Mouse (Mus musculus): ENCODE measurements at regions not wholly inside any gene's neighbourhood (a gene's known extent, or its start where the extent isn't known, plus 50 kb on each side); places are given as distances from the start of the nearest gene placed in this dataset.
A peak's percentile ranks its signal among the peaks of the same experiment; 100 is the strongest.

GRCm38 (mm10) chr7:82047456-82047855, 55.4 kb upstream of the Bnc1 start:
- Histone ChIP-seq H3K27ac (no peak overlapping the region), H3K4me3 (replicated peaks) (no peak overlapping the region), H3K36me3 (no peaks in the 10 kb centered on the region), H3K4me1 (replicated peaks) (peaks cover 17% of the 10 kb centered on the region), H3K9me3 (no peaks in the 10 kb centered on the region), H3K27me3 (no peaks in the 10 kb centered on the region), H3K4me2 (no peak overlapping the region), H3K9ac (replicated peaks) (no peak overlapping the region)
- WGBS, result 63% methylated on average over 5 of the region's 5 CpGs
- ATAC-seq (ENCODE audit: insufficient number of reproducible peaks, insufficient read depth, low FRiP score, low TSS enrichment, low read depth), result no peak

GRCm38 (mm10) chr7:82053411-82053810, 61.3 kb upstream of the Bnc1 start:
- Histone ChIP-seq H3K4me2 (no peak overlapping the region), H3K9me3 (no peaks in the 10 kb centered on the region)
- 78% methylated on average over 4 of the region's 4 CpGs for WGBS

GRCm38 (mm10) chr7:82056551-82057230, 64.6 kb upstream of the Bnc1 start:
- peaks cover 11% of the 10 kb centered on the region; the same call in 1 of the 2 replicates for H3K4me1 ChIP-seq (replicated peaks)
- no peak overlapping the region for H3K27ac ChIP-seq
- no peak for ATAC-seq (ENCODE audit: insufficient number of reproducible peaks, insufficient read depth, low FRiP score, low TSS enrichment, low read depth)
- no peaks in the 10 kb centered on the region for H3K36me3 ChIP-seq
- H3K9ac ChIP-seq (replicated peaks), result 0 out of 2 replicates have a peak overlapping the region, but pooled peaks have one; percentile 1
- 0 out of 2 replicates have a peak, but pooled peaks cover 2% of the 10 kb centered on the region for H3K27me3 ChIP-seq
- peak overlapping the region; percentile 49 for H3K4me2 ChIP-seq
- 0 out of 2 replicates have a peak overlapping the region, but pooled peaks have one; percentile 8 for H3K4me3 ChIP-seq (replicated peaks)
- H3K9me3 ChIP-seq, result no peaks in the 10 kb centered on the region
- WGBS, result 2% methylated on average over 21 of the region's 21 CpGs

More at GRCm38 (mm10) chr7:82053411-82053810, 61.3 kb upstream of the Bnc1 start:
- Histone ChIP-seq H3K27me3 (0 out of 2 replicates have a peak, but pooled peaks cover 2% of the 10 kb centered on the region), H3K4me3 (replicated peaks) (no peak overlapping the region), H3K4me1 (replicated peaks) (peaks cover 14% of the 10 kb centered on the region; the same call in 1 of the 2 replicates), H3K9ac (replicated peaks) (no peak overlapping the region), H3K27ac (no peak overlapping the region), H3K36me3 (no peaks in the 10 kb centered on the region)
- no peak for ATAC-seq (ENCODE audit: insufficient number of reproducible peaks, insufficient read depth, low FRiP score, low TSS enrichment, low read depth)

GRCm38 (mm10) chr7:82063407-82063806, 71.3 kb upstream of the Bnc1 start:
- Histone ChIP-seq H3K4me3 (replicated peaks) (no peak overlapping the region), H3K27ac (no peak overlapping the region), H3K27me3 (no peaks in the 10 kb centered on the region), H3K9ac (replicated peaks) (no peak overlapping the region), H3K4me1 (replicated peaks) (0 out of 2 replicates have a peak, but pooled peaks cover 2% of the 10 kb centered on the region), H3K36me3 (no peaks in the 10 kb centered on the region), H3K4me2 (no peak overlapping the region), H3K9me3 (no peaks in the 10 kb centered on the region)
- no peak for ATAC-seq (ENCODE audit: insufficient number of reproducible peaks, insufficient read depth, low FRiP score, low TSS enrichment, low read depth)
- 59% methylated on average over 7 of the region's 7 CpGs for WGBS

GRCm38 (mm10) chr7:82069629-82070450, 77.7 kb upstream of the Bnc1 start:
- H3K36me3 ChIP-seq, result no peaks in the 10 kb centered on the region
- no peak overlapping the region for H3K27ac ChIP-seq
- no peak overlapping the region for H3K4me2 ChIP-seq
- H3K9me3 ChIP-seq, result no peaks in the 10 kb centered on the region
- H3K4me3 ChIP-seq (replicated peaks), result no peak overlapping the region
- H3K9ac ChIP-seq (replicated peaks), result no peak overlapping the region
- WGBS, result 76% methylated on average over 7 of the region's 7 CpGs
- ATAC-seq (ENCODE audit: insufficient number of reproducible peaks, insufficient read depth, low FRiP score, low TSS enrichment, low read depth), result no peak
- no peaks in the 10 kb centered on the region for H3K27me3 ChIP-seq
- no peaks in the 10 kb centered on the region for H3K4me1 ChIP-seq (replicated peaks)

GRCm38 (mm10) chr7:82070946-82071727, 79.0 kb upstream of the Bnc1 start:
- Histone ChIP-seq H3K27ac (no peak overlapping the region), H3K9ac (replicated peaks) (no peak overlapping the region), H3K4me2 (no peak overlapping the region), H3K27me3 (no peaks in the 10 kb centered on the region), H3K4me3 (replicated peaks) (no peak overlapping the region), H3K36me3 (no peaks in the 10 kb centered on the region), H3K9me3 (no peaks in the 10 kb centered on the region), H3K4me1 (replicated peaks) (no peaks in the 10 kb centered on the region)
- no peak for ATAC-seq (ENCODE audit: insufficient number of reproducible peaks, insufficient read depth, low FRiP score, low TSS enrichment, low read depth)
- WGBS, result 81% methylated on average over 10 of the region's 10 CpGs

GRCm38 (mm10) chr7:82075359-82075758, 83.3 kb upstream of the Bnc1 start:
- WGBS, result 79% methylated on average over 2 of the region's 2 CpGs
- H3K27ac ChIP-seq, result no peak overlapping the region
- H3K9ac ChIP-seq (replicated peaks), result no peak overlapping the region

GRCm38 (mm10) chr7:82081851-82082250, 89.8 kb upstream of the Bnc1 start:
- Histone ChIP-seq H3K4me1 (replicated peaks) (no peaks in the 10 kb centered on the region; the same call in 1 of the 2 replicates), H3K4me2 (no peak overlapping the region), H3K27me3 (peaks cover 3% of the 10 kb centered on the region; the same call in 1 of the 2 replicates), H3K36me3 (no peaks in the 10 kb centered on the region), H3K4me3 (replicated peaks) (no peak overlapping the region), H3K27ac (no peak overlapping the region), H3K9me3 (no peaks in the 10 kb centered on the region), H3K9ac (replicated peaks) (no peak overlapping the region)
- no peak for ATAC-seq (ENCODE audit: insufficient number of reproducible peaks, insufficient read depth, low FRiP score, low TSS enrichment, low read depth)
- WGBS, result 24% methylated on average over 3 of the region's 3 CpGs

More at GRCm38 (mm10) chr7:82075359-82075758, 83.3 kb upstream of the Bnc1 start:
- Histone ChIP-seq H3K36me3 (no peaks in the 10 kb centered on the region), H3K9me3 (no peaks in the 10 kb centered on the region), H3K4me3 (replicated peaks) (no peak overlapping the region), H3K4me2 (no peak overlapping the region), H3K4me1 (replicated peaks) (no peaks in the 10 kb centered on the region), H3K27me3 (no peaks in the 10 kb centered on the region; the same call in 1 of the 2 replicates)
- ATAC-seq (ENCODE audit: insufficient number of reproducible peaks, insufficient read depth, low FRiP score, low TSS enrichment, low read depth), result no peak

GRCm38 (mm10) chr7:82082883-82083282, 90.8 kb upstream of the Sh3gl3 start:
- 25% methylated on average over 6 of the region's 6 CpGs for WGBS
- peaks cover 3% of the 10 kb centered on the region; the same call in 1 of the 2 replicates for H3K27me3 ChIP-seq
- no peak overlapping the region for H3K4me2 ChIP-seq
- H3K9ac ChIP-seq (replicated peaks), result no peak overlapping the region
- no peaks in the 10 kb centered on the region for H3K9me3 ChIP-seq
- H3K36me3 ChIP-seq, result no peaks in the 10 kb centered on the region
- no peak for ATAC-seq (ENCODE audit: insufficient number of reproducible peaks, insufficient read depth, low FRiP score, low TSS enrichment, low read depth)
- H3K4me3 ChIP-seq (replicated peaks), result no peak overlapping the region
- no peak overlapping the region for H3K27ac ChIP-seq
- no peaks in the 10 kb centered on the region; the same call in 1 of the 2 replicates for H3K4me1 ChIP-seq (replicated peaks)

- no peak for ATAC-seq (ENCODE audit: insufficient number of reproducible peaks, insufficient read depth, low FRiP score, low TSS enrichment, low read depth)
- Histone ChIP-seq H3K4me3 (replicated peaks) (no peak overlapping the region), H3K36me3 (no peaks in the 10 kb centered on the region), H3K9ac (replicated peaks) (no peak overlapping the region), H3K4me2 (no peak overlapping the region), H3K4me1 (replicated peaks) (no peaks in the 10 kb centered on the region; the same call in 1 of the 2 replicates), H3K27me3 (peaks cover 3% of the 10 kb centered on the region; the same call in 1 of the 2 replicates), H3K27ac (no peak overlapping the region), H3K9me3 (no peaks in the 10 kb centered on the region)
- WGBS, result 70% methylated on average over 10 of the region's 10 CpGs
Observed at GRCm38 (mm10) chr7:82084473-82084872, 89.2 kb upstream of the Sh3gl3 start.
